Comparison of ENCODE assay signal across 8 mouse cellular contexts in genomic region chr19:10304810-10305544, GRCm38 (mm10). TPM values are rescaled to one million over a fixed set of nuclear protein-coding genes. Genes with fewer than 3 reads are reported as not detected.
A peak's percentile ranks its signal among the peaks of the same experiment; 100 is the strongest.
DNase-seq lines count a peak whose midpoint lies in the region; ATAC-seq and TF ChIP-seq lines count a peak whose summit lies in the region.

Gene Dagla, minus strand, starts transcription at chr19:10304877.

- H3K9me3 ChIP-seq in hindbrain, embryonic 12.5 days (replicated peaks) = no peaks in the 10 kb centered on the region

- peak within 1 kb of the TSS; percentile 93 for H3K9ac ChIP-seq in hindbrain, embryonic 12.5 days

- intact Hi-C loops in left cerebral cortex, adult 2 months (cut with DNase I) = loop anchor here (1.0 to 2.0 kb wide), 2 partner anchors 39 to 46 kb away; no protein-coding TSS in a partner anchor

- in situ Hi-C loops in Patski (cut with MboI; ENCODE audit: low pct_unique_long_range_greater_than_20kb) = loop anchor here (5.0 kb wide), 1 partner anchor 48 kb away; no protein-coding TSS in a partner anchor

- H3K4me1 ChIP-seq in cerebellum, adult 2 months (ENCODE audit: control insufficient read depth, insufficient read depth, low read length) = peaks cover 3% of the 10 kb centered on the region; the same call in 1 of the 2 replicates
- peaks cover 21% of the 10 kb centered on the region for H3K4me1 ChIP-seq in hindbrain, embryonic 12.5 days

- H3K36me3 ChIP-seq in hindbrain, embryonic 12.5 days = no peaks in the 10 kb centered on the region
- no peaks in the 10 kb centered on the region for H3K36me3 ChIP-seq in macrophage (ENCODE audit: inconsistent target)

- WGBS in cerebellum, adult 2 months = 6% methylated on average over 56 of the region's 56 CpGs
- WGBS in hindbrain, embryonic 12.5 days = 9% methylated on average over 56 of the region's 56 CpGs
- 9% methylated on average over 35 of the region's 56 CpGs for WGBS in macrophage (ENCODE audit: missing documents)

- ATAC-seq in Patski = peak; percentile 59
- ATAC-seq in hindbrain, embryonic 12.5 days (ENCODE audit: low FRiP score) = peak; percentile 80

- no peak for DNase-seq in Patski (ENCODE audit: low read depth, low spot score)
- peak; percentile 75 to 86 for DNase-seq in cerebellum, adult 2 months
- DNase-seq in frontal cortex, adult 2 months (ENCODE audit: extremely low spot score in 1 of 2, low spot score in 1 of 2) = peak in 1 of 2 experiments; percentile 86
- DNase-seq in left cerebral cortex, adult 2 months (ENCODE audit: extremely low spot score in 1 of 2, low spot score in 2 of 2) = peak; percentile 85 to 94
- peak; percentile 72 for DNase-seq in retina, postnatal 7 days (ENCODE audit: low read depth, low spot score)
- peak; percentile 70 for DNase-seq in urinary bladder, postnatal 14 days (ENCODE audit: low spot score)

- peaks cover 18% of the 10 kb centered on the region for H3K27me3 ChIP-seq in Patski
- no peaks in the 10 kb centered on the region for H3K27me3 ChIP-seq in cerebellum, adult 2 months (ENCODE audit: control insufficient read depth, insufficient read depth, low read length)
- peaks cover 53% of the 10 kb centered on the region for H3K27me3 ChIP-seq in hindbrain, embryonic 12.5 days

- CTCF ChIA-PET in Patski (lab: Charles Lee) = interaction anchor here (0.9 to 2.2 kb wide), 7 partner anchors 9 to 89 kb away, joined by 3 to 11 read pairs (median 3); no protein-coding TSS in a partner anchor

- H3K4me3 ChIP-seq in cerebellum, adult 2 months (replicated peaks; ENCODE audit: insufficient read depth, low read depth, low read length) = peak within 1 kb of the TSS; percentile 70
- peak within 1 kb of the TSS; percentile 75 for H3K4me3 ChIP-seq in hindbrain, embryonic 12.5 days
- H3K4me3 ChIP-seq in left cerebral cortex, adult 2 months = peak within 1 kb of the TSS; percentile 84
- H3K4me3 ChIP-seq in macrophage (ENCODE audit: inconsistent target) = peak within 1 kb of the TSS; percentile 14; the same call in 1 of the 2 replicates

- no peak for TF ChIP-seq CTCF in Patski (IDR thresholded peaks at IDR 0.05)
- peak; percentile 87 for TF ChIP-seq CTCF in cerebellum, adult 2 months (IDR thresholded peaks at IDR 0.05; ENCODE audit: borderline replicate concordance, insufficient read depth, low read depth, low read length)
- TF ChIP-seq CTCF in left cerebral cortex, adult 2 months (IDR thresholded peaks at IDR 0.05) = no peak; the same call in none of the 2 replicates

- H3K79me2 ChIP-seq in macrophage (ENCODE audit: inconsistent target) = peaks cover 21% of the 10 kb centered on the region; the same call in 1 of the 2 replicates

- H3K4me2 ChIP-seq in hindbrain, embryonic 12.5 days (replicated peaks) = peak within 1 kb of the TSS; percentile 97

- POLR2A ChIA-PET in Patski (lab: Charles Lee) = no interaction called here

- no peak for TF ChIP-seq POLR2A in cerebellum, adult 2 months (IDR thresholded peaks at IDR 0.05; ENCODE audit: borderline replicate concordance, insufficient read depth, low read length)

- no peak within 1 kb of the TSS for H3K27ac ChIP-seq in cerebellum, adult 2 months (ENCODE audit: insufficient read depth, low read length)
- no peak within 1 kb of the TSS for H3K27ac ChIP-seq in hindbrain, embryonic 12.5 days
- H3K27ac ChIP-seq in left cerebral cortex, adult 2 months = peak within 1 kb of the TSS; percentile 94
- H3K27ac ChIP-seq in macrophage = no peak within 1 kb of the TSS

RNA-seq across cellular contexts. Expression of gene Dagla, which starts in this region (rescaled TPM):
- polyA plus RNA-seq in Patski (2021) (2.9 TPM), macrophage (2018) (2.2 to 3.9 TPM (median 2.9 TPM) in 3 replicates)
- polyA plus RNA-seq in cerebellum, adult 2 months (2012; rRNA removed) = 53.4 and 59.5 TPM in 2 replicates
- 46.8 and 52.7 TPM in 2 replicates for polyA plus RNA-seq in frontal cortex, adult 2 months (2012; rRNA removed)
- polyA plus RNA-seq in hindbrain, embryonic 12.5 days (2016; fragmentation: Nextera tagmentation; extraction: Ambion mirVana) = 4.9 and 5.1 TPM in 2 replicates
- 10 to 100 TPM; 93.7 to 95.4 TPM for total RNA-seq in left cerebral cortex, adult 2 months (2021)
- total RNA-seq in macrophage (2018; cell fraction: chromatin; rRNA removed) = 10 to 100 TPM in 5 of 26 experiments, 1 to 10 TPM in 20, under 1 TPM in 1; 0.73 to 13.8 (median 5.4) TPM
- total RNA-seq in macrophage (2018; cell fraction: cytosol; rRNA removed) = 1 to 10 TPM; 1.4 to 6.8 (median 3.3) TPM
- 10 to 100 TPM in 2 of 26 experiments, 1 to 10 TPM in 24; 1.6 to 10.7 (median 4.1) TPM for total RNA-seq in macrophage (2018; cell fraction: nucleus; rRNA removed)

Comparison
In these comparisons a context has a peak if more than half of its experiments do, and no peak if none do; other contexts are left out.
1. H3K4me3 ChIP-seq: peak in every context shown above with its lines; median percentile 84 in left cerebral cortex, adult 2 months; 75 in hindbrain, embryonic 12.5 days; 70 in cerebellum, adult 2 months; 14 in macrophage.